Mouse (Mus musculus) hindbrain, embryonic 15.5 days (tissue): ENCODE measurements around the gene Eloa. TPM values are rescaled to one million over a fixed set of nuclear protein-coding genes. Genes with fewer than 3 reads are reported as not detected.
"Not testable (repeated sequence)": the region's sequence is repeated elsewhere in the genome, so short reads cannot be mapped to it uniquely, and the experiment has no call there.

Experiments used
- ATAC-seq: fragments of 200-750 bp; cut with Nextera tagmentation; 2 replicates; pipeline ENCODE4 v1.8.0; 2017; ENCODE audit warnings: low read depth, moderate number of reproducible peaks, moderate TSS enrichment; ENCODE audit not compliant: low FRiP score
- H3K27ac ChIP-seq: fragments of 300-500 bp; sonication (generic); replicated peaks from 2 replicates; pipeline ENCODE4 v1.5.1; 2015; ENCODE audit warnings: mild to moderate bottlenecking, inconsistent platforms
- H3K27me3 ChIP-seq: fragments of 300-500 bp; sonication (generic); 2 replicates; pipeline ENCODE4 v1.6.1; 2015; ENCODE audit warnings: control low read depth, inconsistent platforms
- H3K36me3 ChIP-seq: fragments of 300-500 bp; sonication (generic); 2 replicates; pipeline ENCODE4 v1.6.1; 2015; ENCODE audit warnings: control low read depth, inconsistent platforms
- H3K4me1 ChIP-seq: fragments of 300-500 bp; sonication (generic); replicated peaks from 2 replicates; pipeline ENCODE4 v1.6.1; 2015; ENCODE audit warnings: control low read depth, inconsistent platforms
- H3K4me2 ChIP-seq: fragments of 300-500 bp; sonication (generic); 2 replicates; pipeline ENCODE4 v1.6.1; 2015; ENCODE audit warnings: moderate library complexity, mild to moderate bottlenecking, inconsistent platforms
- H3K4me3 ChIP-seq: fragments of 300-500 bp; sonication (generic); 2 replicates; pipeline ENCODE4 v1.5.1; 2015; ENCODE audit warnings: mild to moderate bottlenecking, inconsistent platforms
- H3K9ac ChIP-seq: fragments of 300-500 bp; sonication (generic); 2 replicates; pipeline ENCODE4 v1.6.1; 2015; ENCODE audit warnings: inconsistent platforms
- H3K9me3 ChIP-seq: fragments of 300-500 bp; sonication (generic); 2 replicates; pipeline ENCODE4 v1.6.1; 2016; ENCODE audit warnings: control low read depth, inconsistent platforms
- WGBS: fragments of 180-500 bp; shearing (Covaris S2); methylation state at CpG from one replicate; pipeline ENCODE4 v1.1.7; 2015; 5-methylcytosine and 5-hydroxymethylcytosine counted together
- polyA plus RNA-seq: library from polyadenylated mRNA; unstranded; fragments of >200 nt; fragmentation: Nextera tagmentation; extraction: Ambion mirVana; gene quantifications from 2 replicates; pipeline ENCODE4 v1.2.1, GENCODE M21; 2015

Gene Eloa
- polyA plus RNA-seq, result 26.9 and 27.2 TPM in 2 replicates

- Histone ChIP-seq H3K9ac (peak within 1 kb of the TSS; percentile 91), H3K36me3 (no peaks in the 10 kb centered on the region), H3K9me3 (no peaks in the 10 kb centered on the region), H3K27me3 (no peaks in the 10 kb centered on the region), H3K4me3 (peak within 1 kb of the TSS; percentile 95), H3K4me2 (peak within 1 kb of the TSS; percentile 96), H3K27ac (peak within 1 kb of the TSS; percentile 85), H3K4me1 (peaks cover 16% of the 10 kb centered on the region)
- under 1% methylated on average over 45 of the region's 48 CpGs for WGBS
- peak; percentile 99 for ATAC-seq
Observed at GRCm38 (mm10) chr4:136021549-136022047, at the start of gene Eloa. Gene Eloa, minus strand, starts transcription at chr4:136021763.

GRCm38 (mm10) chr4:136071178-136071714 is 49.7 kb upstream of the Eloa start:
- 4% methylated on average over 15 of the region's 15 CpGs for WGBS
- ATAC-seq, result peak; percentile 77
- no peak overlapping the region for H3K4me3 ChIP-seq

GRCm38 (mm10) chr4:136070592-136070991 is 49.0 kb upstream of the Eloa start:
- Histone ChIP-seq H3K4me3 (no peak overlapping the region), H3K27me3 (no peaks in the 10 kb centered on the region), H3K36me3 (no peaks in the 10 kb centered on the region), H3K4me2 (peak overlapping the region; percentile 38; the same call in 1 of the 2 replicates), H3K27ac (no peak overlapping the region), H3K4me1 (peaks cover 15% of the 10 kb centered on the region), H3K9me3 (no peaks in the 10 kb centered on the region), H3K9ac (no peak overlapping the region)
- 64% methylated on average over 6 of the region's 6 CpGs for whole genome bisulfite sequencing
- no peak for ATAC-seq

More at GRCm38 (mm10) chr4:136071178-136071714, 49.7 kb upstream of the Eloa start:
- Histone ChIP-seq H3K27me3 (no peaks in the 10 kb centered on the region), H3K36me3 (no peaks in the 10 kb centered on the region), H3K9ac (no peak overlapping the region), H3K27ac (no peak overlapping the region), H3K4me2 (peak overlapping the region; percentile 38), H3K4me1 (peaks cover 15% of the 10 kb centered on the region), H3K9me3 (no peaks in the 10 kb centered on the region)

GRCm38 (mm10) chr4:136069954-136070353 is 48.4 kb upstream of the Eloa start:
- no peaks in the 10 kb centered on the region for H3K9me3 ChIP-seq
- no peak overlapping the region for H3K4me2 ChIP-seq
- ATAC-seq, result peak; percentile 73; the same call in 1 of the 2 replicates
- H3K27ac ChIP-seq, result no peak overlapping the region
- no peak overlapping the region for H3K4me3 ChIP-seq
- peaks cover 15% of the 10 kb centered on the region for H3K4me1 ChIP-seq
- no peak overlapping the region for H3K9ac ChIP-seq
- no peaks in the 10 kb centered on the region for H3K27me3 ChIP-seq
- 3% methylated on average over 18 of the region's 18 CpGs for WGBS
- no peaks in the 10 kb centered on the region for H3K36me3 ChIP-seq

GRCm38 (mm10) chr4:136069313-136069712 is 47.8 kb upstream of the Eloa start:
- no peaks in the 10 kb centered on the region for H3K36me3 ChIP-seq
- H3K9ac ChIP-seq, result no peak overlapping the region
- no peaks in the 10 kb centered on the region for H3K27me3 ChIP-seq
- H3K27ac ChIP-seq, result no peak overlapping the region
- ATAC-seq, result no peak
- no peaks in the 10 kb centered on the region for H3K9me3 ChIP-seq
- H3K4me1 ChIP-seq, result peaks cover 15% of the 10 kb centered on the region
- 76% methylated on average over 4 of the region's 4 CpGs for WGBS
- H3K4me2 ChIP-seq, result no peak overlapping the region
- no peak overlapping the region for H3K4me3 ChIP-seq

- Histone ChIP-seq H3K9ac (no peak overlapping the region), H3K4me3 (no peak overlapping the region), H3K4me1 (no peaks in the 10 kb centered on the region), H3K4me2 (no peak overlapping the region), H3K36me3 (no peaks in the 10 kb centered on the region), H3K27me3 (no peaks in the 10 kb centered on the region), H3K27ac (no peak overlapping the region), H3K9me3 (no peaks in the 10 kb centered on the region)
- no peak for ATAC-seq
- 92% methylated on average over 4 of the region's 4 CpGs for WGBS
Observed at GRCm38 (mm10) chr4:136063143-136063542, 41.6 kb upstream of the Eloa start.

GRCm38 (mm10) chr4:136059800-136060488 is 38.4 kb upstream of the Eloa start:
- not testable (repeated sequence) for ATAC-seq, H3K36me3 ChIP-seq, H3K4me1 ChIP-seq, H3K4me2 ChIP-seq, H3K9me3 ChIP-seq, H3K9ac ChIP-seq, H3K4me3 ChIP-seq, H3K27ac ChIP-seq, H3K27me3 ChIP-seq
- WGBS, result 68% methylated on average over 9 of the region's 9 CpGs

GRCm38 (mm10) chr4:136057916-136058315 is 36.4 kb upstream of the Eloa start:
- no peak overlapping the region for H3K4me2 ChIP-seq
- H3K4me1 ChIP-seq, result no peaks in the 10 kb centered on the region
- H3K27me3 ChIP-seq, result no peaks in the 10 kb centered on the region
- H3K9ac ChIP-seq, result no peak overlapping the region
- no peak overlapping the region for H3K4me3 ChIP-seq
- no peaks in the 10 kb centered on the region for H3K36me3 ChIP-seq
- H3K27ac ChIP-seq, result no peak overlapping the region
- H3K9me3 ChIP-seq, result no peaks in the 10 kb centered on the region
- 89% methylated on average over 5 of the region's 5 CpGs for WGBS
- no peak for ATAC-seq

GRCm38 (mm10) chr4:136056030-136056429 is 34.5 kb upstream of the Eloa start:
- Histone ChIP-seq H3K36me3 (0 out of 2 replicates have a peak, but pooled peaks cover 5% of the 10 kb centered on the region), H3K9ac (no peak overlapping the region), H3K27ac (no peak overlapping the region), H3K4me2 (no peak overlapping the region), H3K4me3 (no peak overlapping the region), H3K4me1 (peaks cover 12% of the 10 kb centered on the region), H3K9me3 (no peaks in the 10 kb centered on the region), H3K27me3 (no peaks in the 10 kb centered on the region)
- ATAC-seq, result no peak
- WGBS, result 38% methylated on average over 1 of the region's 1 CpGs

GRCm38 (mm10) chr4:136053843-136054242 is 32.3 kb upstream of the Eloa start:
- no peak overlapping the region for H3K9ac ChIP-seq
- H3K4me3 ChIP-seq, result no peak overlapping the region
- H3K27ac ChIP-seq, result no peak overlapping the region
- peaks cover 24% of the 10 kb centered on the region for H3K36me3 ChIP-seq
- WGBS, result 83% methylated on average over 5 of the region's 5 CpGs
- peaks cover 20% of the 10 kb centered on the region for H3K4me1 ChIP-seq
- no peaks in the 10 kb centered on the region for H3K9me3 ChIP-seq
- no peak for ATAC-seq
- H3K27me3 ChIP-seq, result no peaks in the 10 kb centered on the region
- H3K4me2 ChIP-seq, result no peak overlapping the region

GRCm38 (mm10) chr4:136053247-136053596 is 31.7 kb upstream of the Eloa start, which contains the start of gene Rpl11:
Gene Rpl11, minus strand, starts transcription at chr4:136053428.
- Histone ChIP-seq H3K27ac (peak within 1 kb of the TSS; percentile 90), H3K4me1 (peaks cover 20% of the 10 kb centered on the region), H3K9me3 (no peaks in the 10 kb centered on the region), H3K36me3 (peaks cover 31% of the 10 kb centered on the region), H3K27me3 (no peaks in the 10 kb centered on the region), H3K9ac (peak within 1 kb of the TSS; percentile 97), H3K4me2 (peak within 1 kb of the TSS; percentile 88), H3K4me3 (peak within 1 kb of the TSS; percentile 90)
- 0% methylated on average over 21 of the region's 21 CpGs for WGBS
- peak; percentile 97 for ATAC-seq

- Histone ChIP-seq H3K4me1 (peaks cover 20% of the 10 kb centered on the region), H3K4me3 (peak overlapping the region; percentile 90), H3K9ac (peak overlapping the region; percentile 97), H3K27ac (peak overlapping the region; percentile 90), H3K9me3 (no peaks in the 10 kb centered on the region), H3K4me2 (peak overlapping the region; percentile 88), H3K36me3 (peaks cover 31% of the 10 kb centered on the region), H3K27me3 (no peaks in the 10 kb centered on the region)
- WGBS, result under 1% methylated on average over 50 of the region's 50 CpGs
- ATAC-seq, result peak; percentile 88
Observed at GRCm38 (mm10) chr4:136052534-136053246, 31.1 kb upstream of the Eloa start.
